Mouse (Mus musculus): ENCODE results near the gene Rapsn. TPM values are rescaled to one million over a fixed set of nuclear protein-coding genes. Genes with fewer than 3 reads are reported as not detected.

Gene Rapsn
- total RNA-seq (2012; rRNA removed): not detected in 2 replicates
- polyA plus RNA-seq (2012; ENCODE audit: insufficient read depth in 1 of 2, insufficient read length in 2 of 2, low read depth in 1 of 2, low replicate concordance in 2 of 2, missing spikeins in 1 of 2): under 1 TPM in 1 of 2 experiments, not detected in 1; 0.10 TPM

DNA sequence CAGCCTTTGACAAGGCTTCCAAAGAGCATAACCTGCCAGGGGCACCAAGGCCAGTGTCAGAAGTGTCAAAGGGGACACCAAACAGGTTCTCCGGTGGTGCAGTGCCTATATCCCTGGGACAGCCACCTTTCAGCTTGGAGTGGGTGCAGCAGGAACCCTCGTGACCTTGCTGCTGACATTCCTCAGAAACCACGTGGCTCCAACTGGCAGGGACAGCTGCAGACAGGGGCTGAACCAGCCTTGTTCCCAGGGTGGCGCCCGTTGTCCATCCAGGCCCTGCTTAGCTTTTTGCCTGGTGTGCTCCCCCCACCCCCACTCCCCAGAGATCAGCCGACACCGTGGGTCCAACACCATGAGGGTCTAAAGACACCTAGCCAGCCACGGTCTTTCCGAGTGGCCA lies at the start of gene Rapsn:
Gene Rapsn (plus strand): TSS at position 236 of the 400 bp plus-strand sequence.
- H3K79me2 ChIP-seq (ENCODE audit: control insufficient read depth, insufficient read depth, low read length, poor library complexity): no peaks in the 10 kb centered on the region
- no peak within 1 kb of the TSS for H3K27ac ChIP-seq (ENCODE audit: control insufficient read depth, low read depth, low read length)
- H3K27me3 ChIP-seq (ENCODE audit: control insufficient read depth in 1 of 2, insufficient read depth in 2 of 2, low read length in 2 of 2): no peaks in the 10 kb centered on the region
- H3K9ac ChIP-seq (ENCODE audit: control insufficient read depth, low read depth, low read length, poor library complexity, severe bottlenecking): no peak within 1 kb of the TSS
- no peak for DNase-seq (ENCODE audit: low read depth, low spot score)
- H3K36me3 ChIP-seq (ENCODE audit: control insufficient read depth in 1 of 2, insufficient read depth in 2 of 2, low read length in 2 of 2): no peaks in the 10 kb centered on the region
- no peak within 1 kb of the TSS for H3K4me3 ChIP-seq (ENCODE audit: control insufficient read depth in 1 of 2, insufficient read depth in 1 of 2, low read depth in 2 of 2, low read length in 2 of 2)
- no peaks in the 10 kb centered on the region for H3K4me1 ChIP-seq (ENCODE audit: control insufficient read depth in 1 of 2, insufficient read depth in 2 of 2, low read length in 2 of 2)
- H3K9me3 ChIP-seq (replicated peaks; ENCODE audit: insufficient read depth, low read length): no peaks in the 10 kb centered on the region
- TF ChIP-seq HCFC1 (IDR thresholded peaks at IDR 0.05; ENCODE audit: low read depth, low read length): no peak
- no peak for TF ChIP-seq POLR2AphosphoS2 (IDR thresholded peaks at IDR 0.05; ENCODE audit: low read length)
- TF ChIP-seq MAZ (IDR thresholded peaks at IDR 0.05; ENCODE audit: low read depth, low read length): no peak
- no peak for TF ChIP-seq JUND (IDR thresholded peaks at IDR 0.05; ENCODE audit: low read depth, low read length)
- TF ChIP-seq TBP (IDR thresholded peaks at IDR 0.05; ENCODE audit: low read depth, low read length): no peak
- TF ChIP-seq MXI1 (IDR thresholded peaks at IDR 0.05; ENCODE audit: low read depth, low read length): no peak
- TF ChIP-seq MYB (IDR thresholded peaks at IDR 0.05; ENCODE audit: low read depth, low read length): no peak
- no peak for TF ChIP-seq EP300 (IDR thresholded peaks at IDR 0.05; ENCODE audit: low read depth in 1 of 2, low read length in 2 of 2)
- no peak for TF ChIP-seq ZKSCAN1 (IDR thresholded peaks at IDR 0.05; ENCODE audit: low read depth, low read length)
- TF ChIP-seq ZMIZ1 (IDR thresholded peaks at IDR 0.05; ENCODE audit: low read depth, low read length): no peak
- TF ChIP-seq GATA1 (IDR thresholded peaks at IDR 0.05; ENCODE audit: low read depth, low read length): no peak
- no peak for TF ChIP-seq USF2 (IDR thresholded peaks at IDR 0.05; ENCODE audit: borderline replicate concordance in 1 of 2, insufficient read depth in 1 of 2, low read depth in 1 of 2, low read length in 2 of 2)
- TF ChIP-seq CTCF (IDR thresholded peaks at IDR 0.05 in 2 of 3, conservative IDR thresholded peaks at IDR 0.05 in 1 of 3; ENCODE audit: control insufficient read depth in 1 of 3, insufficient read depth in 1 of 3, low read depth in 2 of 3, low read length in 3 of 3, poor library complexity in 1 of 3, severe bottlenecking in 1 of 3): no peak
- TF ChIP-seq RCOR1 (IDR thresholded peaks at IDR 0.05; ENCODE audit: low read depth, low read length): no peak
- TF ChIP-seq ELF1 (IDR thresholded peaks at IDR 0.05; ENCODE audit: low read depth, low read length): no peak
- no peak for TF ChIP-seq SMC3 (IDR thresholded peaks at IDR 0.05; ENCODE audit: low read depth, low read length)

DNA sequence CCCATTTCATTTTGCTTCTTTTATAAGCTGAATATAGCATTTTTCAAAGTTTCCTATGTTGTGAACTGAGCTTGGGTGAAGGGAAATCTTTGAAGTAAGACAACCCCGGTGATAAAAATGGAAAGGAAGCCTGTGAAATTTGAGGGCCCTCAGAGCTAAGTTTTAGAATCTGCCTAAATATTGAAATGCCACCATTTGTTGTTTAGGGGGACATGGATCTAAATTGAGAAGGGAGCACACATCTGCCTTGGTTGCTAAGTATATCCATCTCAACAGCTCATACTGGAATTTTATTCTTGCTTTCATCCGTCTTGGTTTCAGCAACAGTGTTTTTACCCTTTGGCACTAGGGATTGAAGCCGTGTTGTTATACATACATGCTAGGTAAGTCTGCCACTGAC lies 49.4 kb upstream of the Rapsn start:
- H3K79me2 ChIP-seq (ENCODE audit: control insufficient read depth, insufficient read depth, low read length, poor library complexity): peaks cover 35% of the 10 kb centered on the region
- no peaks in the 10 kb centered on the region for H3K27me3 ChIP-seq (ENCODE audit: control insufficient read depth in 1 of 2, insufficient read depth in 2 of 2, low read length in 2 of 2)
- TF ChIP-seq GABPA (IDR thresholded peaks at IDR 0.05; ENCODE audit: low read depth, low read length) (no peak), MYC (IDR thresholded peaks at IDR 0.05; ENCODE audit: low read depth, low read length) (no peak), MEF2A (IDR thresholded peaks at IDR 0.05; ENCODE audit: extremely low read depth, insufficient replicate concordance, low read depth, low read length, poor library complexity, severe bottlenecking) (no peak), POLR2A (IDR thresholded peaks at IDR 0.05; ENCODE audit: control insufficient read depth in 1 of 2, insufficient read depth in 1 of 2, low read depth in 1 of 2, low read length in 2 of 2, poor library complexity in 1 of 2) (no peak), E2F4 (IDR thresholded peaks at IDR 0.05; ENCODE audit: borderline replicate concordance, low read depth, low read length) (no peak), USF2 (IDR thresholded peaks at IDR 0.05; ENCODE audit: borderline replicate concordance in 1 of 2, insufficient read depth in 1 of 2, low read depth in 1 of 2, low read length in 2 of 2) (no peak), RAD21 (IDR thresholded peaks at IDR 0.05; ENCODE audit: low read depth, low read length) (no peak), TAL1 (IDR thresholded peaks at IDR 0.05; ENCODE audit: low read length) (no peak), NELFE (IDR thresholded peaks at IDR 0.05; ENCODE audit: low read depth, low read length) (no peak), KAT2A (conservative IDR thresholded peaks at IDR 0.05; ENCODE audit: low read depth, low read length) (no peak), HCFC1 (IDR thresholded peaks at IDR 0.05; ENCODE audit: low read depth, low read length) (no peak), TCF12 (IDR thresholded peaks at IDR 0.05; ENCODE audit: low read depth, low read length) (no peak), POLR2AphosphoS5 (IDR thresholded peaks at IDR 0.05; ENCODE audit: borderline replicate concordance, low read depth, low read length) (no peak), USF1 (IDR thresholded peaks at IDR 0.05; ENCODE audit: low read depth, low read length) (no peak), GATA1 (IDR thresholded peaks at IDR 0.05; ENCODE audit: low read depth, low read length) (no peak), CTCF (IDR thresholded peaks at IDR 0.05 in 2 of 3, conservative IDR thresholded peaks at IDR 0.05 in 1 of 3; ENCODE audit: control insufficient read depth in 1 of 3, insufficient read depth in 1 of 3, low read depth in 2 of 3, low read length in 3 of 3, poor library complexity in 1 of 3, severe bottlenecking in 1 of 3) (no peak), NRF1 (IDR thresholded peaks at IDR 0.05; ENCODE audit: insufficient read depth, low read depth, low read length, poor library complexity, severe bottlenecking) (no peak), ETS1 (IDR thresholded peaks at IDR 0.05; ENCODE audit: low read depth, low read length) (no peak), ZKSCAN1 (IDR thresholded peaks at IDR 0.05; ENCODE audit: low read depth, low read length) (no peak)
- no peak overlapping the region for H3K27ac ChIP-seq (ENCODE audit: control insufficient read depth, low read depth, low read length)
- no peak overlapping the region for H3K4me3 ChIP-seq (ENCODE audit: control insufficient read depth in 1 of 2, insufficient read depth in 1 of 2, low read depth in 2 of 2, low read length in 2 of 2)
- peaks cover 2 to 23% of the 10 kb centered on the region in 2 experiments; a peak in 3 of 4 replicates for H3K36me3 ChIP-seq (ENCODE audit: control insufficient read depth in 1 of 2, insufficient read depth in 2 of 2, low read length in 2 of 2)
- DNase-seq (ENCODE audit: low read depth, low spot score): no peak
- H3K4me1 ChIP-seq (ENCODE audit: control insufficient read depth in 1 of 2, insufficient read depth in 2 of 2, low read length in 2 of 2): no peaks in the 10 kb centered on the region
- no peak overlapping the region for H3K9ac ChIP-seq (ENCODE audit: control insufficient read depth, low read depth, low read length, poor library complexity, severe bottlenecking)
- H3K9me3 ChIP-seq (replicated peaks; ENCODE audit: insufficient read depth, low read length): no peaks in the 10 kb centered on the region

Measured in MEL (cell line).